Mouse (Mus musculus): ENCODE measurements around the gene Klhl9. TPM values are rescaled to one million over a fixed set of nuclear protein-coding genes. Genes with fewer than 3 reads are reported as not detected.
A peak's percentile ranks its signal among the peaks of the same experiment; 100 is the strongest.

Gene Klhl9
- polyA plus RNA-seq, 1 experiment from 2014 or later: 105 TPM

DNA sequence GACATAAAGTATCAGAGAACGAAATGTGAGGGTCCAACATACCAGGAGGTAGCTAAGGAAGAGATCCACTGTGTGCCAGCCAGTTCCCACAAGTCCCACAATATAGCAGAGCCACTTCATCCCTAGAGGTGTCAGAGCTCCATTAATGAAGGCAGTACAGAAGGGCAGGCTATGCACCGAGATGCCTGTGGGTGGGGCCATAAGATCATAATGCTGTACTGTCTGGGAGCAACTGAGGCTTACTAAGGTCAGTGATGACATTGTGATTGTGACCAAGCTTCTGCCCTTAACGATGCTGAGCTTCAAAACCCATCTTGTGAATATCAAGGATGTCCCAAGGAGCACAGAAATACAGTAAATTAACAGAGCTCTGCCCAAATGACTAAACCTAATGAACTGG lies 21.9 kb upstream of the Klhl9 start:
- H3K4me1 ChIP-seq: no peaks in the 10 kb centered on the region
- H3K27ac ChIP-seq: no peak overlapping the region
- no peaks in the 10 kb centered on the region for H3K36me3 ChIP-seq
- ATAC-seq (ENCODE audit: insufficient number of reproducible peaks, low FRiP score, low TSS enrichment, low read depth): no peak
- H3K9me3 ChIP-seq: no peaks in the 10 kb centered on the region
- no peak overlapping the region for H3K9ac ChIP-seq
- H3K4me2 ChIP-seq: no peak overlapping the region
- 63% methylated on average over 3 of the region's 3 CpGs for WGBS
- H3K27me3 ChIP-seq: no peaks in the 10 kb centered on the region
- no peak overlapping the region for H3K4me3 ChIP-seq

DNA sequence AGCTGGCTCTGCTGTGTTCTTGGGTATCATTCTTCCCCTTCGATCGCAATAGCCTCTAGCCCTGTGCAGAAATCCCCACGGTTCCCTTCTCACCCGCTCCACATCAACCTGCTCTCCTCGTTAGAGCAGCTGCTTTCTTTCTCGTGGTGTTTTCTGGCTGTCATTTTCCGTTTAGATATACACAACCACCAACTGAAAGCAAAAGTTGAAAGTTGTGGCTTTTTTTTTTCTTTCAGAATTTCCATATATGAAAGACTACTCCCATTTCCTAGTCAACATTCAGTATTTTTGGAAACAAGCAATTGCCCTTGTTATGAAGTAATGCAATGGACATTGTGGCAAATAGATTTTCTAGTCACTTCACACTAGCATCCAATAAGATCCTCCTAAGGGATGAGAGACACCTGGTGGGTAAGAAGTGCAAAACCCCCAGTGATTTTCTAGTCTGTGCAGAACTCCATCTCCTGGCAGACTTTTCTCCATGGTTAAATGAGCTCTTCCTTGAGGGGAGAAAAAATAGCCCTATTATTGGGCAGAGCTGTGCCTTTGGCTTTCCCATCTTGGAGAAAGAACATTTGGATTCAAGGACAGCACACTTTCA lies 20.6 kb upstream of the Klhl9 start:
- Histone ChIP-seq H3K4me1 (no peaks in the 10 kb centered on the region), H3K4me2 (no peak overlapping the region), H3K9ac (no peak overlapping the region), H3K27ac (no peak overlapping the region), H3K4me3 (no peak overlapping the region), H3K36me3 (no peaks in the 10 kb centered on the region), H3K27me3 (no peaks in the 10 kb centered on the region), H3K9me3 (no peaks in the 10 kb centered on the region)
- ATAC-seq (ENCODE audit: insufficient number of reproducible peaks, low FRiP score, low TSS enrichment, low read depth): no peak
- WGBS: 71% methylated on average over 7 of the region's 7 CpGs

GRCm38 (mm10) chr4:88741426-88741825 lies 19.2 kb upstream of the Klhl9 start:
- 85% methylated on average over 4 of the region's 4 CpGs for WGBS
- Histone ChIP-seq H3K9me3 (no peaks in the 10 kb centered on the region), H3K27ac (no peak overlapping the region), H3K4me3 (no peak overlapping the region), H3K4me1 (no peaks in the 10 kb centered on the region), H3K9ac (no peak overlapping the region), H3K4me2 (no peak overlapping the region), H3K36me3 (no peaks in the 10 kb centered on the region), H3K27me3 (no peaks in the 10 kb centered on the region)
- no peak for ATAC-seq (ENCODE audit: insufficient number of reproducible peaks, low FRiP score, low TSS enrichment, low read depth)

- no peaks in the 10 kb centered on the region for H3K4me1 ChIP-seq
- WGBS: 83% methylated on average over 6 of the region's 6 CpGs
- H3K4me2 ChIP-seq: no peak overlapping the region
- ATAC-seq (ENCODE audit: insufficient number of reproducible peaks, low FRiP score, low TSS enrichment, low read depth): no peak
- H3K27me3 ChIP-seq: no peaks in the 10 kb centered on the region
- H3K9ac ChIP-seq: no peak overlapping the region
- no peak overlapping the region for H3K4me3 ChIP-seq
- no peaks in the 10 kb centered on the region for H3K9me3 ChIP-seq
- no peak overlapping the region for H3K27ac ChIP-seq
- no peaks in the 10 kb centered on the region for H3K36me3 ChIP-seq
Measured at GRCm38 (mm10) chr4:88739036-88739435, 16.8 kb upstream of the Klhl9 start.

DNA sequence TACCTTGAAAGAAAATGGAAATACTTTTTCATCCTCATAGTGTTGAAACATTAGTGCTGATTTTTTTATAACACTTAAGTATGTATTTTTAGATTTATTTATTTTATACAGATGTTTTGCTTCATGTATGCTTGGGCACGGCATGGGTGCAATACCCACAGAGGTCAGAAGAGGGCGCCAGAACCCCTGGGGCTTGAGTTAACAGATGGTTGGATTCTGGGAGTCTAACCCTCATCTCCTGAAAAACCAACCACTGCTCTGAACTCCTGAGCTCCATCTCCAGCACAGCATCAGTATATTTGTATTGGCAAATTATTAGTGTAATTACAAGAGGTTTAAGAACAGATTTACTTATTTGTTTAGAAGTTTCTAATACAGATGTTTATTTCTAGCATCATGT lies 16.2 kb upstream of the Klhl9 start:
- no peak overlapping the region for H3K9ac ChIP-seq
- H3K4me2 ChIP-seq: no peak overlapping the region
- H3K4me1 ChIP-seq: no peaks in the 10 kb centered on the region
- H3K9me3 ChIP-seq: no peaks in the 10 kb centered on the region
- H3K4me3 ChIP-seq: no peak overlapping the region
- H3K27me3 ChIP-seq: no peaks in the 10 kb centered on the region
- H3K27ac ChIP-seq: no peak overlapping the region
- ATAC-seq (ENCODE audit: insufficient number of reproducible peaks, low FRiP score, low TSS enrichment, low read depth): no peak
- WGBS: 0% methylated on average over 2 of the region's 2 CpGs
- no peaks in the 10 kb centered on the region for H3K36me3 ChIP-seq

- no peak overlapping the region for H3K4me2 ChIP-seq
Measured at GRCm38 (mm10) chr4:88727324-88727723, 5.1 kb upstream of the Klhl9 start.

GRCm38 (mm10) chr4:88726727-88727126 lies 4.5 kb upstream of the Klhl9 start:
- Histone ChIP-seq H3K27me3 (no peaks in the 10 kb centered on the region), H3K4me1 (no peaks in the 10 kb centered on the region; the same call in 1 of the 2 replicates), H3K27ac (no peak overlapping the region), H3K4me3 (no peak overlapping the region), H3K9me3 (no peaks in the 10 kb centered on the region), H3K36me3 (no peaks in the 10 kb centered on the region), H3K4me2 (no peak overlapping the region), H3K9ac (no peak overlapping the region)
- no peak for ATAC-seq (ENCODE audit: insufficient number of reproducible peaks, low FRiP score, low TSS enrichment, low read depth)
- 83% methylated on average over 6 of the region's 6 CpGs for WGBS

More at GRCm38 (mm10) chr4:88727324-88727723, 5.1 kb upstream of the Klhl9 start:
- 0% methylated on average over 1 of the region's 1 CpGs for WGBS
- no peaks in the 10 kb centered on the region; the same call in 1 of the 2 replicates for H3K4me1 ChIP-seq
- H3K9me3 ChIP-seq: no peaks in the 10 kb centered on the region
- H3K27me3 ChIP-seq: no peaks in the 10 kb centered on the region
- no peak for ATAC-seq (ENCODE audit: insufficient number of reproducible peaks, low FRiP score, low TSS enrichment, low read depth)
- no peaks in the 10 kb centered on the region for H3K36me3 ChIP-seq
- no peak overlapping the region for H3K9ac ChIP-seq
- H3K4me3 ChIP-seq: no peak overlapping the region
- H3K27ac ChIP-seq: no peak overlapping the region

- H3K4me1 ChIP-seq: peaks cover 19% of the 10 kb centered on the region
- no peak overlapping the region for H3K4me3 ChIP-seq
- WGBS: 51% methylated on average over 8 of the region's 8 CpGs
- H3K4me2 ChIP-seq: no peak overlapping the region
- H3K27me3 ChIP-seq: no peaks in the 10 kb centered on the region
- peaks cover 10% of the 10 kb centered on the region; the same call in 1 of the 2 replicates for H3K36me3 ChIP-seq
- no peak overlapping the region for H3K9ac ChIP-seq
- no peaks in the 10 kb centered on the region for H3K9me3 ChIP-seq
- H3K27ac ChIP-seq: peak overlapping the region; percentile 50; the same call in 1 of the 2 replicates
- no peak for ATAC-seq (ENCODE audit: insufficient number of reproducible peaks, low FRiP score, low TSS enrichment, low read depth)
Measured at GRCm38 (mm10) chr4:88723497-88724090, 1.3 kb upstream of the Klhl9 start.

GRCm38 (mm10) chr4:88718715-88719114 lies 3.5 kb downstream of the Klhl9 start:
- ATAC-seq (ENCODE audit: insufficient number of reproducible peaks, low FRiP score, low TSS enrichment, low read depth): no peak
- Histone ChIP-seq H3K9ac (no peak overlapping the region), H3K4me3 (peak overlapping the region; percentile 26), H3K27ac (no peak overlapping the region), H3K9me3 (no peaks in the 10 kb centered on the region), H3K36me3 (peaks cover 35% of the 10 kb centered on the region), H3K4me1 (peaks cover 25% of the 10 kb centered on the region), H3K27me3 (no peaks in the 10 kb centered on the region), H3K4me2 (peak overlapping the region; percentile 44)
- 34% methylated on average over 1 of the region's 1 CpGs for WGBS

GRCm38 (mm10) chr4:88715059-88715458 lies 7.2 kb downstream of the Klhl9 start:
- no peak overlapping the region for H3K9ac ChIP-seq
- H3K4me2 ChIP-seq: no peak overlapping the region
- H3K9me3 ChIP-seq: no peaks in the 10 kb centered on the region
- peaks cover 12% of the 10 kb centered on the region for H3K4me1 ChIP-seq
- no peak for ATAC-seq (ENCODE audit: insufficient number of reproducible peaks, low FRiP score, low TSS enrichment, low read depth)
- H3K4me3 ChIP-seq: no peak overlapping the region
- no peak overlapping the region for H3K27ac ChIP-seq
- H3K27me3 ChIP-seq: no peaks in the 10 kb centered on the region
- peaks cover 35% of the 10 kb centered on the region for H3K36me3 ChIP-seq

- Histone ChIP-seq H3K9me3 (no peaks in the 10 kb centered on the region), H3K4me2 (no peak overlapping the region), H3K4me1 (peaks cover 9% of the 10 kb centered on the region), H3K9ac (no peak overlapping the region), H3K27me3 (no peaks in the 10 kb centered on the region), H3K27ac (no peak overlapping the region), H3K36me3 (peaks cover 33% of the 10 kb centered on the region), H3K4me3 (no peak overlapping the region)
- ATAC-seq (ENCODE audit: insufficient number of reproducible peaks, low FRiP score, low TSS enrichment, low read depth): no peak
- WGBS: 73% methylated on average over 1 of the region's 1 CpGs
Measured at GRCm38 (mm10) chr4:88714281-88714680, 8.0 kb downstream of the Klhl9 start.

GRCm38 (mm10) chr4:88707128-88707826 lies 15.0 kb downstream of the Klhl9 start:
- Histone ChIP-seq H3K36me3 (0 out of 2 replicates have a peak, but pooled peaks cover 3% of the 10 kb centered on the region), H3K9me3 (no peaks in the 10 kb centered on the region), H3K9ac (no peak overlapping the region), H3K4me2 (no peak overlapping the region), H3K4me3 (no peak overlapping the region), H3K4me1 (no peaks in the 10 kb centered on the region), H3K27ac (no peak overlapping the region), H3K27me3 (no peaks in the 10 kb centered on the region)
- WGBS: 90% methylated on average over 1 of the region's 1 CpGs
- ATAC-seq (ENCODE audit: insufficient number of reproducible peaks, low FRiP score, low TSS enrichment, low read depth): no peak

Data from limb, embryonic 15.5 days (tissue).